Mouse (Mus musculus) heart, embryonic 16.5 days (tissue): ENCODE results near the gene Gpr141. TPM values are rescaled to one million over a fixed set of nuclear protein-coding genes. Genes with fewer than 3 reads are reported as not detected.

Experiments used
- ATAC-seq: fragments of 200-750 bp; cut with Nextera tagmentation; replicated peaks from 2 replicates; pipeline ENCODE4 v1.8.0; 2017; ENCODE audit warnings: moderate number of reproducible peaks; ENCODE audit not compliant: insufficient read depth, low FRiP score; ENCODE audit errors: extremely low read depth
- H3K27ac ChIP-seq: fragments of 300-500 bp; sonication (generic); 2 replicates; pipeline ENCODE4 v1.5.1; 2014; ENCODE audit warnings: mild to moderate bottlenecking, low read length, control low read depth, moderate library complexity
- H3K27me3 ChIP-seq: fragments of 300-500 bp; sonication (generic); 2 replicates; pipeline ENCODE4 v1.6.1; 2014; ENCODE audit warnings: low read length, mixed read lengths; ENCODE audit not compliant: control insufficient read depth, insufficient read depth
- H3K36me3 ChIP-seq: fragments of 300-500 bp; sonication (generic); 2 replicates; pipeline ENCODE4 v1.6.1; 2014; ENCODE audit not compliant: control insufficient read depth, insufficient read depth
- H3K4me1 ChIP-seq: fragments of 300-500 bp; sonication (generic); 2 replicates; pipeline ENCODE4 v1.6.1; 2014; ENCODE audit warnings: low read length, mixed read lengths; ENCODE audit not compliant: control insufficient read depth, insufficient read depth
- H3K4me2 ChIP-seq: fragments of 300-500 bp; sonication (generic); 2 replicates; pipeline ENCODE4 v1.6.1; 2014; ENCODE audit warnings: low read depth, mild to moderate bottlenecking, control low read depth, low read length
- H3K4me3 ChIP-seq: fragments of 300-500 bp; sonication (generic); 2 replicates; pipeline ENCODE4 v1.5.1; 2014; ENCODE audit warnings: mild to moderate bottlenecking, control low read depth, low read length
- H3K9ac ChIP-seq: fragments of 300-500 bp; sonication (generic); 2 replicates; pipeline ENCODE4 v1.6.1; 2014; ENCODE audit warnings: low read length, control low read depth
- H3K9me3 ChIP-seq: fragments of 300-500 bp; sonication (generic); replicated peaks from 2 replicates; pipeline ENCODE4 v1.6.1; 2016; ENCODE audit warnings: low read length; ENCODE audit not compliant: control insufficient read depth
- WGBS: fragments of 180-500 bp; shearing (Covaris S2); extraction: QIAGEN DNeasy Blood & Tissue Kit; methylation state at CpG from one replicate; pipeline ENCODE4 v1.1.7; 2014; 5-methylcytosine and 5-hydroxymethylcytosine counted together
- polyA plus RNA-seq: library from polyadenylated mRNA; unstranded; fragments of >200 nt; fragmentation: Nextera tagmentation; extraction: Ambion mirVana; gene quantifications from 2 replicates; pipeline ENCODE4 v1.2.1, GENCODE M21; 2015

The Gpr141 gene
- polyA plus RNA-seq, 1 experiment from 2014 or later, result 1.1 TPM

DNA sequence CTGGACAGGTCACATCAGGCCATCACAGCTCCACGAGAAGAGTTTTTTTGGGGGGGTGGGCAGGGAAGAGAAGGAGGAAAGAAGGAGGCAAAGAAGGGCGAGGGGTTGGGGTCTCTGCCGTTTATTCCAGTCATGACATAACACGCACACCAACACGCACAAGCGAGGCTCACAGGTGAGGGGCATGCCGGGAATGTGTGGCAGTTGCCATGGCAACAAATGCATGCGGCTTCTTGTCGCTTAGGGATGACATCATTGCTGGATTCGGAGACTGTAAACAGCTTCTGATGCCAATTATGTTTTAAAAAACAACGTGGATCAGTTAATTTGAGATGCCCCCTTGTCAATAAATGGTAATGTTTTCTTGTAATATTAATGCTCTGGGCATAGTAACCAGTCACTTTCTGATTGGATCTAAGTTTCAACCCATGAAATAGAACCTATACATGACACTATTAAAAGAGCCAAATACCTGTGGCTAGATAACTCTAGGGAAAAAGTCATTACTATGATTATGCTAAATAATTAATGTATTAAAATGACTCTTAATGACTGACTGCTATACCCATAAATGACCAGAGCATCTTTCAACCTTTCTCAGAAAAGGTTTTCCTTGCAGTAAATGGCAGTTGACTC lies 122.5 kb downstream of the Gpr141 start:
- H3K4me1 ChIP-seq, result peaks cover 3% of the 10 kb centered on the region; the same call in 1 of the 2 replicates
- no peaks in the 10 kb centered on the region for H3K36me3 ChIP-seq
- H3K4me2 ChIP-seq, result no peak overlapping the region
- H3K9me3 ChIP-seq, result no peaks in the 10 kb centered on the region
- no peak overlapping the region for H3K4me3 ChIP-seq
- H3K27me3 ChIP-seq, result no peaks in the 10 kb centered on the region
- no peak for ATAC-seq
- WGBS, result 71% methylated on average over 11 of the region's 11 CpGs
- no peak overlapping the region for H3K9ac ChIP-seq
- H3K27ac ChIP-seq, result no peak overlapping the region

DNA sequence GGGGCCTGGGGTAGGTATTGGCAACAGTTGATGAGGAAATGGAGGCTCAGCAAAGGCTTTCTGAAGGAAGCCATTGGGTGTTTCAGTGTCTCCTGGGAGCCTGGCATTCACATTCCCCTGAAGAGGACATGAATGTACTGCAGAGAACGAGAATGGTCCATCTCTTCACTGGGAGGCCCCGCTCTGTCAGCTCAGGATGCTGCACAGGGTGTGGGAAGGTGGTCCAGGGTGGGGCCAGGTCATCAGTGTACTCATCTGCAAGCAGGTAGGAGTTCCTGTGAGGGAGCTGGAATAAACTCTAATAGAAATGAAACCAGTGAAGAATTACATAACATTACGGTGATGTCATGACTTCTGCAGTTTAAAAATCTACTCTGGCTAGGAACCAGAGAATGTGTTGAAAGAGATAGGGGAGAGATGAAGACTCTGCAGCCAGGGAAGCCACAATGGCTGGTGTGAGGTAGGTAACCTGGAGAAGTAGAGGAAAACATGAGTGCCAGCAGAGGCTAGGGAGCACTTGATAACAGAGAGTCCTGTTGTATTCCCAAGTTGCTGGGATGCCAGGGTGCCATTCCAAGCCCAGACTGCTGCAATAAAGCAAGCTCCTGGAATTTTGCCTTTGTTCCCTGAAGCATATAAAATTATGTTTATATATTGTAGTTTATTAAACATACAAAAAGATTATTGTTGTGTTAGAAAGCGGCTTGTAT lies 123.2 kb downstream of the Gpr141 start:
- H3K4me1 ChIP-seq, result peaks cover 3% of the 10 kb centered on the region; the same call in 1 of the 2 replicates
- H3K4me2 ChIP-seq, result no peak overlapping the region
- no peaks in the 10 kb centered on the region for H3K36me3 ChIP-seq
- no peak overlapping the region for H3K4me3 ChIP-seq
- H3K9me3 ChIP-seq, result no peaks in the 10 kb centered on the region
- 72% methylated on average over 4 of the region's 4 CpGs for WGBS
- no peak for ATAC-seq
- H3K27me3 ChIP-seq, result no peaks in the 10 kb centered on the region
- H3K9ac ChIP-seq, result no peak overlapping the region
- H3K27ac ChIP-seq, result no peak overlapping the region

Other genes starting within 250 kb of the Gpr141 start
- gene Epdr1, start 204.3 kb downstream of the Gpr141 start, polyA plus RNA-seq, result 30.4 and 33.5 TPM in 2 replicates
- 0.41 and 0.50 TPM in 2 replicates for gene Sfrp4, start 201.2 kb downstream of the Gpr141 start, polyA plus RNA-seq
- 0.81 and 0.88 TPM in 2 replicates for gene Nme8, start 126.5 kb downstream of the Gpr141 start, polyA plus RNA-seq